Comparison of ENCODE assay signal across 22 mouse cellular contexts in genomic region chr5:74267196-74267595, GRCm38 (mm10).
DNase-seq lines count a peak whose midpoint lies in the region; ATAC-seq and TF ChIP-seq lines count a peak whose summit lies in the region.
"Had no signal": no experiment of that assay in that cellular context is flagged by ENCODE, and none has a peak within 500 bp of the region (broad histone marks: within the 10 kb centered on the region; RNA-seq: fewer than 3 reads in every experiment).

No protein-coding gene starts in this region.

- H3K9me3 ChIP-seq in hindbrain, postnatal 0 days (ENCODE audit: low read length): no peaks in the 10 kb centered on the region
- H3K9me3 ChIP-seq in hindbrain, embryonic 16.5 days (ENCODE audit: control insufficient read depth, low read length): no peaks in the 10 kb centered on the region
- no peaks in the 10 kb centered on the region for H3K9me3 ChIP-seq in embryonic facial prominence, embryonic 10.5 days
- H3K9me3 ChIP-seq in limb, embryonic 14.5 days (ENCODE audit: control insufficient read depth, low read length): no peaks in the 10 kb centered on the region
- no peaks in the 10 kb centered on the region for H3K9me3 ChIP-seq in forebrain, embryonic 14.5 days (replicated peaks; ENCODE audit: control insufficient read depth, low read length)
- H3K9me3 ChIP-seq: forebrain, embryonic 13.5 days; hindbrain, embryonic 12.5 days; megakaryocyte, embryonic 14.5 days; midbrain, embryonic 15.5 days had no signal

- no peak for ATAC-seq in hindbrain, postnatal 0 days
- no peak for ATAC-seq in hindbrain, embryonic 16.5 days
- no peak for ATAC-seq in limb, embryonic 14.5 days (ENCODE audit: low FRiP score, low read depth)
- no peak for ATAC-seq in forebrain, embryonic 14.5 days
- ATAC-seq: CD4-positive, CD25-positive, alpha-beta regulatory T cell, adult 4 months; forebrain, embryonic 13.5 days; midbrain, embryonic 15.5 days had no signal

- no peaks in the 10 kb centered on the region for H3K27me3 ChIP-seq in hindbrain, postnatal 0 days (ENCODE audit: insufficient read depth, low read length)
- no peaks in the 10 kb centered on the region for H3K27me3 ChIP-seq in hindbrain, embryonic 16.5 days (replicated peaks; ENCODE audit: control insufficient read depth, insufficient read depth, low read length)
- no peaks in the 10 kb centered on the region for H3K27me3 ChIP-seq in embryonic facial prominence, embryonic 10.5 days (replicated peaks; ENCODE audit: low read depth, poor library complexity, severe bottlenecking)
- H3K27me3 ChIP-seq in limb, embryonic 14.5 days (ENCODE audit: control insufficient read depth, insufficient read depth, low read length): no peaks in the 10 kb centered on the region
- no peaks in the 10 kb centered on the region for H3K27me3 ChIP-seq in forebrain, embryonic 14.5 days (replicated peaks; ENCODE audit: control insufficient read depth, insufficient read depth, low read length)
- H3K27me3 ChIP-seq: forebrain, embryonic 13.5 days; hindbrain, embryonic 12.5 days; megakaryocyte, embryonic 14.5 days; midbrain, embryonic 15.5 days had no signal

- peak; percentile 28 for DNase-seq in adrenal gland, postnatal 14 days
- DNase-seq in adrenal gland, adult (ENCODE audit: inconsistent age in 2 of 2, low spot score in 1 of 2): no peak
- peak; percentile 20 for DNase-seq in hindbrain, postnatal 0 days (ENCODE audit: low spot score)
- no peak for DNase-seq in embryonic facial prominence, embryonic 10.5 days (ENCODE audit: low spot score)
- DNase-seq in limb, embryonic 14.5 days (ENCODE audit: low spot score): no peak
- DNase-seq in right cerebral cortex, adult 2 months (ENCODE audit: low spot score in 2 of 2): no peak
- DNase-seq in forebrain, embryonic 14.5 days (ENCODE audit: low spot score): no peak
- DNase-seq: gastrocnemius, postnatal 36 days; heart, postnatal 10 days; kidney, adult 9 months; kidney, postnatal 36 days; lung, adult 18-20 months; right cerebral cortex, postnatal 25 days; thymus, postnatal 14 days had no signal

- no peak for TF ChIP-seq CTCF in hindbrain, postnatal 0 days (IDR thresholded peaks at IDR 0.05; ENCODE audit: low read depth)

- TF ChIP-seq POLR2A in limb, embryonic 14.5 days (IDR thresholded peaks at IDR 0.05; ENCODE audit: borderline replicate concordance, extremely low read depth, insufficient read depth, insufficient read length): no peak

- no peak overlapping the region for H3K27ac ChIP-seq in hindbrain, postnatal 0 days
- H3K27ac ChIP-seq in hindbrain, embryonic 16.5 days (ENCODE audit: low read depth, low read length): no peak overlapping the region
- H3K27ac ChIP-seq in embryonic facial prominence, embryonic 10.5 days (replicated peaks): peak overlapping the region; percentile 60
- H3K27ac ChIP-seq in limb, embryonic 14.5 days (replicated peaks; ENCODE audit: low read depth, low read length): peak overlapping the region; percentile 81
- H3K27ac ChIP-seq in forebrain, embryonic 14.5 days (ENCODE audit: low read depth, low read length): no peak overlapping the region
- H3K27ac ChIP-seq: forebrain, embryonic 13.5 days; hindbrain, embryonic 12.5 days; midbrain, embryonic 15.5 days; stomach, postnatal 0 days had no signal

- no peak overlapping the region for H3K9ac ChIP-seq in hindbrain, postnatal 0 days (replicated peaks; ENCODE audit: low read length)
- no peak overlapping the region for H3K9ac ChIP-seq in hindbrain, embryonic 16.5 days (ENCODE audit: low read depth, low read length)
- no peak overlapping the region for H3K9ac ChIP-seq in limb, embryonic 14.5 days (ENCODE audit: low read depth, low read length, severe bottlenecking)
- no peak overlapping the region for H3K9ac ChIP-seq in forebrain, embryonic 14.5 days (ENCODE audit: low read length)
- H3K9ac ChIP-seq: forebrain, embryonic 13.5 days; hindbrain, embryonic 12.5 days; midbrain, embryonic 15.5 days had no signal

- no peak overlapping the region for H3K4me3 ChIP-seq in hindbrain, postnatal 0 days (ENCODE audit: low read length)
- H3K4me3 ChIP-seq in hindbrain, embryonic 16.5 days (ENCODE audit: low read length): no peak overlapping the region
- no peak overlapping the region for H3K4me3 ChIP-seq in embryonic facial prominence, embryonic 10.5 days
- H3K4me3 ChIP-seq in limb, embryonic 14.5 days (replicated peaks; ENCODE audit: low read length): no peak overlapping the region
- H3K4me3 ChIP-seq in forebrain, embryonic 14.5 days (ENCODE audit: low read depth, low read length): no peak overlapping the region
- H3K4me3 ChIP-seq: forebrain, embryonic 13.5 days; hindbrain, embryonic 12.5 days; megakaryocyte, embryonic 14.5 days; midbrain, embryonic 15.5 days; myocyte had no signal

- 50% methylated on average over 1 of the region's 1 CpGs for WGBS in hindbrain, postnatal 0 days
- WGBS in hindbrain, embryonic 16.5 days: 69% methylated on average over 1 of the region's 1 CpGs
- WGBS in embryonic facial prominence, embryonic 10.5 days: 87% methylated on average over 1 of the region's 1 CpGs
- 59% methylated on average over 1 of the region's 1 CpGs for WGBS in limb, embryonic 14.5 days
- 70% methylated on average over 1 of the region's 1 CpGs for WGBS in forebrain, embryonic 14.5 days

- no peaks in the 10 kb centered on the region for H3K36me3 ChIP-seq in hindbrain, postnatal 0 days (ENCODE audit: insufficient read depth, low read length)
- H3K36me3 ChIP-seq in hindbrain, embryonic 16.5 days (ENCODE audit: control insufficient read depth, insufficient read depth, low read length): no peaks in the 10 kb centered on the region
- no peaks in the 10 kb centered on the region for H3K36me3 ChIP-seq in embryonic facial prominence, embryonic 10.5 days (replicated peaks)
- H3K36me3 ChIP-seq in limb, embryonic 14.5 days (ENCODE audit: control insufficient read depth, insufficient read depth, low read length): no peaks in the 10 kb centered on the region
- no peaks in the 10 kb centered on the region for H3K36me3 ChIP-seq in forebrain, embryonic 14.5 days (ENCODE audit: control insufficient read depth, insufficient read depth, low read length)
- H3K36me3 ChIP-seq: hindbrain, embryonic 12.5 days; midbrain, embryonic 15.5 days had no signal

- 0 out of 2 replicates have a peak, but pooled peaks cover 13% of the 10 kb centered on the region for H3K4me1 ChIP-seq in hindbrain, postnatal 0 days (ENCODE audit: insufficient read depth, low read length)
- no peaks in the 10 kb centered on the region for H3K4me1 ChIP-seq in hindbrain, embryonic 16.5 days (ENCODE audit: control insufficient read depth, insufficient read depth, low read depth, low read length)
- H3K4me1 ChIP-seq in embryonic facial prominence, embryonic 10.5 days: peaks cover 64% of the 10 kb centered on the region
- H3K4me1 ChIP-seq in limb, embryonic 14.5 days (ENCODE audit: control insufficient read depth, insufficient read depth, low read length): peaks cover 38% of the 10 kb centered on the region
- H3K4me1 ChIP-seq in forebrain, embryonic 14.5 days (ENCODE audit: control insufficient read depth, insufficient read depth, low read length): peaks cover 10% of the 10 kb centered on the region; the same call in 1 of the 2 replicates
- H3K4me1 ChIP-seq: midbrain, embryonic 15.5 days had no signal

- no peak overlapping the region for H3K4me2 ChIP-seq in hindbrain, postnatal 0 days (ENCODE audit: low read depth, low read length)
- no peak overlapping the region for H3K4me2 ChIP-seq in hindbrain, embryonic 16.5 days (ENCODE audit: low read length)
- no peak overlapping the region for H3K4me2 ChIP-seq in limb, embryonic 14.5 days (replicated peaks; ENCODE audit: low read depth, low read length, severe bottlenecking)
- H3K4me2 ChIP-seq in forebrain, embryonic 14.5 days (ENCODE audit: low read length): no peak overlapping the region
- H3K4me2 ChIP-seq: forebrain, embryonic 13.5 days; hindbrain, embryonic 12.5 days; midbrain, embryonic 15.5 days had no signal

Comparison
In these comparisons a context has a peak if more than half of its experiments do, and no peak if none do; other contexts are left out.
1. DNase-seq: peak in adrenal gland, postnatal 14 days (single experiment) and hindbrain, postnatal 0 days (single experiment); none in adrenal gland, adult (0 of 2), embryonic facial prominence, embryonic 10.5 days (single experiment), limb, embryonic 14.5 days (single experiment), right cerebral cortex, adult 2 months (0 of 2) and forebrain, embryonic 14.5 days (single experiment).
2. H3K27ac ChIP-seq: peak in embryonic facial prominence, embryonic 10.5 days (single experiment) and limb, embryonic 14.5 days (single experiment); none in hindbrain, postnatal 0 days (single experiment), hindbrain, embryonic 16.5 days (single experiment) and forebrain, embryonic 14.5 days (single experiment).